Mouse (Mus musculus) kidney, postnatal 10 days (tissue): ENCODE measurements at regions not wholly inside any gene's neighbourhood (a gene's known extent, or its start where the extent isn't known, plus 50 kb on each side); places are given as distances from the start of the nearest gene placed in this dataset.
A peak's percentile ranks its signal among the peaks of the same experiment; 100 is the strongest.

ENCODE experiments used
- DNase-seq: peaks from one replicate; pipeline ENCODE4 v3.0.0; 2021; ENCODE audit warnings: mixed read lengths

GRCm38 (mm10) chr9:61144685-61145318 is 227.4 kb upstream of the Tle3 start:
- DNase-seq, result no peak

- no peak for DNase-seq
Observed at GRCm38 (mm10) chr9:61145738-61146137, 226.4 kb upstream of the Tle3 start.

- no peak for DNase-seq
Observed at GRCm38 (mm10) chr9:61151201-61151600, 221.0 kb upstream of the Tle3 start.

GRCm38 (mm10) chr9:61151901-61152337 is 220.2 kb upstream of the Tle3 start:
- peak; percentile 84 for DNase-seq

GRCm38 (mm10) chr9:61154721-61155120 is 217.4 kb upstream of the Tle3 start:
- no peak for DNase-seq

GRCm38 (mm10) chr9:61155851-61156250 is 216.3 kb upstream of the Tle3 start:
- peak; percentile 54 for DNase-seq

- peak; percentile 38 for DNase-seq
Observed at GRCm38 (mm10) chr9:61158192-61158770, 213.9 kb upstream of the Tle3 start.

- DNase-seq, result no peak
Observed at GRCm38 (mm10) chr9:61159159-61159558, 213.0 kb upstream of the Tle3 start.

- DNase-seq, result peak; percentile 70
Observed at GRCm38 (mm10) chr9:61159616-61160015, 212.6 kb upstream of the Tle3 start.

- no peak for DNase-seq
Observed at GRCm38 (mm10) chr9:61162884-61163283, 209.3 kb upstream of the Tle3 start.

- peak; percentile 66 for DNase-seq
Observed at GRCm38 (mm10) chr9:61163671-61164288, 208.4 kb upstream of the Tle3 start.

- peak; percentile 59 for DNase-seq
Observed at GRCm38 (mm10) chr9:61164501-61165251, 207.5 kb upstream of the Tle3 start.

- no peak for DNase-seq
Observed at GRCm38 (mm10) chr9:61166115-61166514, 206.1 kb upstream of the Tle3 start.

- peak; percentile 46 for DNase-seq
Observed at GRCm38 (mm10) chr9:61167097-61167842, 204.9 kb upstream of the Tle3 start.

GRCm38 (mm10) chr9:61168931-61169330 is 203.2 kb upstream of the Tle3 start:
- DNase-seq, result no peak

- DNase-seq, result peak; percentile 60
Observed at GRCm38 (mm10) chr9:61169506-61170090, 202.6 kb upstream of the Tle3 start.

- no peak for DNase-seq
Observed at GRCm38 (mm10) chr9:61170921-61171320, 201.2 kb upstream of the Tle3 start.

GRCm38 (mm10) chr9:61172421-61172820 is 199.7 kb upstream of the Tle3 start:
- DNase-seq, result no peak

GRCm38 (mm10) chr9:61173548-61173947 is 198.6 kb upstream of the Tle3 start:
- DNase-seq, result no peak

- no peak for DNase-seq
Observed at GRCm38 (mm10) chr9:61175381-61175780, 196.8 kb upstream of the Tle3 start.

GRCm38 (mm10) chr9:61176856-61177255 is 195.3 kb upstream of the Tle3 start:
- no peak for DNase-seq
